Comparison of ENCODE assay signal across 8 mouse cellular contexts in genomic region chr3:26331177-26332061, GRCm38 (mm10). TPM values are rescaled to one million over a fixed set of nuclear protein-coding genes. Genes with fewer than 3 reads are reported as not detected.
DNase-seq lines count a peak whose midpoint lies in the region; ATAC-seq lines count a peak whose summit lies in the region.

No protein-coding gene starts in this region.

- H3K9me3 ChIP-seq in kidney, embryonic 16.5 days (ENCODE audit: low read length), result no peaks in the 10 kb centered on the region
- no peaks in the 10 kb centered on the region for H3K9me3 ChIP-seq in forebrain, embryonic 16.5 days (ENCODE audit: control insufficient read depth, low read length)
- no peaks in the 10 kb centered on the region for H3K9me3 ChIP-seq in midbrain, embryonic 13.5 days

- H3K27me3 ChIP-seq in kidney, embryonic 16.5 days (ENCODE audit: insufficient read depth, low read length), result peaks cover 36% of the 10 kb centered on the region
- no peaks in the 10 kb centered on the region for H3K27me3 ChIP-seq in forebrain, embryonic 16.5 days (replicated peaks; ENCODE audit: control insufficient read depth, insufficient read depth, low read length)
- peaks cover 9% of the 10 kb centered on the region; the same call in 1 of the 2 replicates for H3K27me3 ChIP-seq in midbrain, embryonic 13.5 days

- H3K36me3 ChIP-seq in kidney, embryonic 16.5 days (ENCODE audit: insufficient read depth, low read length), result no peaks in the 10 kb centered on the region
- no peaks in the 10 kb centered on the region for H3K36me3 ChIP-seq in forebrain, embryonic 16.5 days (ENCODE audit: control insufficient read depth, insufficient read depth)
- H3K36me3 ChIP-seq in midbrain, embryonic 13.5 days, result no peaks in the 10 kb centered on the region

- no peak overlapping the region for H3K27ac ChIP-seq in kidney, embryonic 16.5 days (ENCODE audit: low read length)
- H3K27ac ChIP-seq in forebrain, embryonic 16.5 days (ENCODE audit: low read length), result peak overlapping the region; percentile 78
- peak overlapping the region; percentile 88 for H3K27ac ChIP-seq in midbrain, embryonic 13.5 days

- H3K4me1 ChIP-seq in kidney, embryonic 16.5 days (ENCODE audit: insufficient read depth, low read length), result peaks cover 7% of the 10 kb centered on the region; the same call in 1 of the 2 replicates
- peaks cover 10% of the 10 kb centered on the region for H3K4me1 ChIP-seq in forebrain, embryonic 16.5 days (replicated peaks; ENCODE audit: control insufficient read depth, insufficient read depth, low read length)
- peaks cover 21% of the 10 kb centered on the region for H3K4me1 ChIP-seq in midbrain, embryonic 13.5 days (replicated peaks)

- under 1% methylated on average over 60 of the region's 60 CpGs for WGBS in kidney, embryonic 16.5 days
- WGBS in forebrain, embryonic 16.5 days, result under 1% methylated on average over 60 of the region's 60 CpGs
- whole genome bisulfite sequencing in midbrain, embryonic 13.5 days, result under 1% methylated on average over 60 of the region's 60 CpGs

- DNase-seq in kidney, adult 11 months, result no peak
- DNase-seq in cerebellum, adult 8-10 months, result peak; percentile 8
- peak; percentile 70 to 83 for DNase-seq in layer of hippocampus, postnatal 10 days (ENCODE audit: low spot score in 2 of 2)
- peak; percentile 6 for DNase-seq in testis, postnatal 14 days (ENCODE audit: low spot score)
- no peak for DNase-seq in thymus, postnatal 10 days (ENCODE audit: low spot score in 2 of 2)

- ATAC-seq in kidney, embryonic 16.5 days (ENCODE audit: low FRiP score, low TSS enrichment), result peak; percentile 70
- ATAC-seq in forebrain, embryonic 16.5 days, result peak; percentile 82
- ATAC-seq in midbrain, embryonic 13.5 days, result peak; percentile 84

- peak overlapping the region; percentile 63 for H3K9ac ChIP-seq in kidney, embryonic 16.5 days (replicated peaks; ENCODE audit: low read length)
- peak overlapping the region; percentile 85 for H3K9ac ChIP-seq in forebrain, embryonic 16.5 days (replicated peaks; ENCODE audit: low read depth, low read length)
- peak overlapping the region; percentile 81 for H3K9ac ChIP-seq in midbrain, embryonic 13.5 days (replicated peaks)

- peak overlapping the region; percentile 57 for H3K4me3 ChIP-seq in kidney, embryonic 16.5 days (ENCODE audit: low read length)
- peak overlapping the region; percentile 63 for H3K4me3 ChIP-seq in forebrain, embryonic 16.5 days (replicated peaks; ENCODE audit: low read length)
- H3K4me3 ChIP-seq in midbrain, embryonic 13.5 days (replicated peaks), result peak overlapping the region; percentile 69

- H3K4me2 ChIP-seq in kidney, embryonic 16.5 days (replicated peaks; ENCODE audit: low read depth, low read length), result peak overlapping the region; percentile 93
- H3K4me2 ChIP-seq in forebrain, embryonic 16.5 days (ENCODE audit: low read length), result peak overlapping the region; percentile 93
- H3K4me2 ChIP-seq in midbrain, embryonic 13.5 days (replicated peaks), result peak overlapping the region; percentile 91

RNA-seq across cellular contexts. Expression of gene Nlgn1, which starts 0.8 kb away (rescaled TPM):
- polyA plus RNA-seq in kidney, embryonic 16.5 days (2015; fragmentation: Nextera tagmentation; extraction: Ambion mirVana), result 1.5 and 1.7 TPM in 2 replicates
- polyA plus RNA-seq in forebrain, embryonic 16.5 days (2015; fragmentation: Nextera tagmentation; extraction: Ambion mirVana), result 32.4 and 33.8 TPM in 2 replicates
- 100 to 1,000 TPM; 112 to 114 TPM for total RNA-seq in layer of hippocampus, postnatal 10 days (2021)
- 16.9 and 18.6 TPM in 2 replicates for polyA plus RNA-seq in midbrain, embryonic 13.5 days (2015; fragmentation: Nextera tagmentation; extraction: Ambion mirVana)

Comparison
In these comparisons a context has a peak if more than half of its experiments do, and no peak if none do; other contexts are left out.
1. DNase-seq: peak in cerebellum, adult 8-10 months (single experiment), layer of hippocampus, postnatal 10 days (2 of 2) and testis, postnatal 14 days (single experiment); none in kidney, adult 11 months (single experiment) and thymus, postnatal 10 days (0 of 2).
2. Peak in every context shown above with its lines, with median percentiles within 50 percentile points of each other: ATAC-seq, H3K4me2 ChIP-seq, H3K4me3 ChIP-seq and H3K9ac ChIP-seq.